Comparison of ENCODE assay signal across 15 mouse cellular contexts in the genomic region with DNA sequence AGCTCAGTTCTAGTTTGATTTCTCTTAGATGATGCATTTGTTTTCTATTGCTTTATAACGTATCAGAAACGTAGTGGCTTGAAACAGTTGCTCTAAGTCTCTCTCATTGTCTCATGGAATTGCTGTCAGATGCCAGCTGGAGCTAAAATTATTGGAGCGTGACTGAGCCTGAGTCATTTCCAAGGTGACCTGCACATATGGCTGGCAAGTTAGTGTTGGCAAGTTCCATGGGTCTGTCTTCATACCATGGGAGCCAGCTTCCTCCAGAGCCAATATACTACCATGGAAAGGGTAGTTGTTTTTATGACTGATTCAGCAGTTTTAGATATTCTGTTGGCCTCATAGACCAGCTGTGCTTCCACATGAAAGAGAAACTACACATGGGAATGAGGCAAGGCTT. TPM values are rescaled to one million over a fixed set of nuclear protein-coding genes. Genes with fewer than 3 reads are reported as not detected.
A peak's percentile ranks its signal among the peaks of the same experiment; 100 is the strongest.
DNase-seq lines count a peak whose midpoint lies in the region; ATAC-seq and TF ChIP-seq lines count a peak whose summit lies in the region.
"Had no signal": no experiment of that assay in that cellular context is flagged by ENCODE, and none has a peak within 500 bp of the region (broad histone marks: within the 10 kb centered on the region; RNA-seq: fewer than 3 reads in every experiment).

No protein-coding gene starts in this region.

- intact Hi-C loops in left cerebral cortex, postnatal 4 days (cut with DNase I) = no loop called here
- intact Hi-C loops in left cerebral cortex, postnatal 14 days (cut with DNase I) = no loop called here
- intact Hi-C loops in heart, postnatal 10 days (cut with DNase I) = no loop called here

- TF ChIP-seq CTCF in forebrain, postnatal 0 days (IDR thresholded peaks at IDR 0.05; ENCODE audit: low read depth) = no peak

- H3K4me1 ChIP-seq in forebrain, postnatal 0 days (ENCODE audit: insufficient read depth) = no peaks in the 10 kb centered on the region
- no peaks in the 10 kb centered on the region for H3K4me1 ChIP-seq in forebrain, embryonic 13.5 days
- H3K4me1 ChIP-seq: heart, embryonic 15.5 days; liver, embryonic 12.5 days; neural tube, embryonic 15.5 days; stomach, embryonic 15.5 days had no signal

- no peaks in the 10 kb centered on the region for H3K27me3 ChIP-seq in forebrain, postnatal 0 days (ENCODE audit: insufficient read depth, low read length)
- no peaks in the 10 kb centered on the region for H3K27me3 ChIP-seq in forebrain, embryonic 13.5 days
- H3K27me3 ChIP-seq: heart, embryonic 15.5 days; liver, embryonic 12.5 days; neural tube, embryonic 15.5 days; stomach, embryonic 15.5 days had no signal

- no peak for ATAC-seq in forebrain, postnatal 0 days
- ATAC-seq in forebrain, embryonic 13.5 days = no peak
- ATAC-seq: intestine, embryonic 16.5 days; liver, embryonic 12.5 days; midbrain, embryonic 16.5 days had no signal

- no peak overlapping the region for H3K27ac ChIP-seq in forebrain, postnatal 0 days (ENCODE audit: low read depth, low read length)
- H3K27ac ChIP-seq in forebrain, embryonic 13.5 days = no peak overlapping the region
- H3K27ac ChIP-seq: heart, embryonic 15.5 days; left cerebral cortex, adult 2 months; liver, embryonic 12.5 days; neural tube, embryonic 15.5 days; stomach, embryonic 15.5 days had no signal

- H3K9me3 ChIP-seq in forebrain, postnatal 0 days (ENCODE audit: low read length) = no peaks in the 10 kb centered on the region
- peaks cover 7% of the 10 kb centered on the region; the same call in 1 of the 2 replicates for H3K9me3 ChIP-seq in forebrain, embryonic 13.5 days (replicated peaks)
- H3K9me3 ChIP-seq: heart, embryonic 15.5 days; liver, embryonic 12.5 days; neural tube, embryonic 15.5 days; stomach, embryonic 15.5 days had no signal

- no peaks in the 10 kb centered on the region for H3K36me3 ChIP-seq in forebrain, postnatal 0 days (ENCODE audit: insufficient read depth)
- H3K36me3 ChIP-seq in forebrain, embryonic 13.5 days (ENCODE audit: poor library complexity, severe bottlenecking) = no peaks in the 10 kb centered on the region
- H3K36me3 ChIP-seq: heart, embryonic 15.5 days; neural tube, embryonic 15.5 days; stomach, embryonic 15.5 days had no signal

- no peak overlapping the region for H3K9ac ChIP-seq in forebrain, postnatal 0 days
- H3K9ac ChIP-seq in forebrain, embryonic 13.5 days = no peak overlapping the region
- H3K9ac ChIP-seq: heart, embryonic 15.5 days; liver, embryonic 12.5 days; neural tube, embryonic 15.5 days; stomach, embryonic 15.5 days had no signal

- no peak overlapping the region for H3K4me3 ChIP-seq in forebrain, postnatal 0 days (ENCODE audit: low read depth, low read length)
- H3K4me3 ChIP-seq in forebrain, embryonic 13.5 days = no peak overlapping the region
- H3K4me3 ChIP-seq: heart, embryonic 15.5 days; left cerebral cortex, adult 2 months; liver, embryonic 12.5 days; neural tube, embryonic 15.5 days; stomach, embryonic 15.5 days had no signal

- H3K4me2 ChIP-seq in forebrain, postnatal 0 days (ENCODE audit: low read depth) = no peak overlapping the region
- H3K4me2 ChIP-seq in forebrain, embryonic 13.5 days = no peak overlapping the region
- H3K4me2 ChIP-seq: heart, embryonic 15.5 days; liver, embryonic 12.5 days; neural tube, embryonic 15.5 days; stomach, embryonic 15.5 days had no signal

- DNase-seq in forebrain, postnatal 0 days = peak; percentile 2
- peak; percentile 64 for DNase-seq in left cerebral cortex, postnatal 4 days
- DNase-seq in left cerebral cortex, postnatal 14 days (ENCODE audit: low spot score in 2 of 2) = no peak
- DNase-seq in cerebellum, adult 11 months = peak; percentile 71
- DNase-seq in heart, postnatal 10 days = peak; percentile 34 to 42
- DNase-seq in gastrocnemius, postnatal 25 days = no peak
- DNase-seq: thymus, postnatal 36 days had no signal

- WGBS in forebrain, postnatal 0 days = 62% methylated on average over 3 of the region's 3 CpGs
- 83% methylated on average over 3 of the region's 3 CpGs for WGBS in forebrain, embryonic 13.5 days

RNA-seq across cellular contexts. Expression of a gene that starts 9.3 kb away (rescaled TPM):
- 10.8 and 19.4 TPM in 2 replicates for total RNA-seq in forebrain, postnatal 0 days (2014; rRNA removed)
- polyA plus RNA-seq in forebrain, postnatal 0 days (2015; fragmentation: Nextera tagmentation; extraction: Ambion mirVana) = 5.9 and 9.5 TPM in 2 replicates
- 5.3 and 8.3 TPM in 2 replicates for polyA plus RNA-seq in forebrain, embryonic 13.5 days (2015; fragmentation: Nextera tagmentation; extraction: Ambion mirVana)
- total RNA-seq in left cerebral cortex, postnatal 4 days (2021) = 1 to 10 TPM; 3.6 to 3.9 TPM
- 1 to 10 TPM; 5.1 to 5.6 TPM for total RNA-seq in left cerebral cortex, postnatal 14 days (2021)
- 10 to 100 TPM; 10.2 to 11.5 TPM for total RNA-seq in heart, postnatal 10 days (2021)
- 1 to 10 TPM; 7.3 to 9.7 TPM for total RNA-seq in gastrocnemius, postnatal 25 days (2021)

Comparison
In these comparisons a context has a peak if more than half of its experiments do, and no peak if none do; other contexts are left out.
1. DNase-seq: peak in forebrain, postnatal 0 days (single experiment), left cerebral cortex, postnatal 4 days (single experiment), cerebellum, adult 11 months (single experiment) and heart, postnatal 10 days (2 of 2); none in left cerebral cortex, postnatal 14 days (0 of 2) and gastrocnemius, postnatal 25 days (single experiment).